Mouse (Mus musculus): ENCODE results near the gene Gm960.

The Gm960 gene

GRCm38 (mm10) chr19:4624406-4625178 lies 73.9 kb downstream of the Gm960 start:
- no peak for DNase-seq (ENCODE audit: inconsistent age in 2 of 2, low spot score in 1 of 2)

DNA sequence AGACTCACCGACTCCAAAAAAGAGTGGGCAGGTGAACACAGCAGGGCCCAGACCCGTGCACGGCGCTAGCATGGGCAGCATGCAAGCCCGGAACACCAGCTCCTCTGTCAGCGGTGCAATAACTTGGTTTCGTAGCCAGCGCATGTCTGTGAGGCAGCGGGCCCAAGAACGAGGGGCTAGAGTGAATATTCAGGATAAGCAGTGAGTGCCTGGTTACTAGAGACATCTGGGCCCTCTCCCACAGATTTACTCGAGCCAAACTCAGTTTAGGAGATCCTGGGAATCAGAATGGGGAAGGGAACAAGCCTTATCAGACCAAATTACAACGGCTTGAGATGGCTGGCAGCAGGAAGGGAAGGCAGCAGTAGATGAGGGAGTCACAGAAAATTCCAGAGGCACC lies 74.5 kb downstream of the Gm960 start:
- DNase-seq (ENCODE audit: inconsistent age in 2 of 2, low spot score in 1 of 2): peak in 1 of 2 experiments; percentile 68

DNA sequence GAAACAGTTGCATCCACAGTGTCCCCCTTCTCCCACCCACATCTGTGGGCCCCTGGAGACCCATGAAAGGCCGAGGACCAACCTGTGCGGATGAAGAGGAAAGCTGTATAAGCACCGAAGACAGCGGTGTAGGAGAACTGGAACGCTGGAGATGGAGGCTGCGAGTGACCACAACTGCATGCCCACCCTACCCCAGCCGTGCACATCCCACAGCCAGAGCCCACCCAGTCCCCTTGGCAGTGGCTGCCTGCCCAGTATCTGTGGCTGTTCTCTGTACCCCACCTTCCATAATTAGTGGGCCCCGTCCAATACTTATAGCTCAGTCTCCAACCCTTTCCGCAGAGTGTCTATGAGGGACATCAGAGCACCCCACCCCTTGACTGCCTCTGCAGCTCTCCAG lies 75.0 kb downstream of the Gm960 start:
- peak in 1 of 2 experiments; percentile 63 for DNase-seq (ENCODE audit: inconsistent age in 2 of 2, low spot score in 1 of 2)

DNA sequence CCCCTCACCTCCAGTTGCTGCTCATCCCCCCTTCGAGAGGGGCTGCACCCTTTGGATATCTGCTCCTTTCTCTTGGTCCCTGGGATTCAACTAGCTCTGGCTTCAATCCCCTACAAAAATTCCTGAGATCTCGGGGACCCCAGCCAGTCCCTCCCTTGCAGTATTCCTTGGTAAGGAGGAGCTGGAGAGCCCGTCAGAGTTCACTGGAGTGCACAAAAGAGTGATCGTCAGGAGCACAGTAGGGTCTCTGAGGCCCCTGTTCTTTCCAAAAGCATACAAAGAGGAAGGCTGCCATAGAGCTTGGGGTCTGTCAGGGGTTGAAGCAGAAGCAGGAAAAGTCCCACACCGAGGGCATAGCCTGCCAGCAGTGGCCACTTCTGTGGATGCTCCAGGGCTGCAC lies 75.7 kb downstream of the Gm960 start:
- peak in 1 of 2 experiments; percentile 45 for DNase-seq (ENCODE audit: inconsistent age in 2 of 2, low spot score in 1 of 2)

DNA sequence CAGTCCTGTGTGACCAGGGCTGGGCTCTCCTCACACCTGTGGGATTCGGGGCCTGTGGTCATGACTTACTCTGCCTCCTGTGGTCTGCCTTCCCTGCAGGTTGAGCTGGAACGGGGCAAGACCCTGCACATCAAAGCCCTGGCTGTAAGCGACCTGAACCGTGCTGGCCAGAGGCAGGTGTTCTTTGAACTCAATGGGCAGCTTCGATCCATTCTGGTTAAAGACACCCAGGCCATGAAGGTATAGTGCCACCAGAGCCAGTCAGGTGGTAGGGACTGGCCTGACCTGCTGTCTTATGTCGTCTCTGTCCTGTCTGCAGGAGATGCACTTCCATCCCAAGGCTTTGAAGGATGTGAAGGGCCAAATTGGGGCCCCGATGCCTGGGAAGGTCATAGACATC lies 77.7 kb downstream of the Gm960 start:
- DNase-seq (ENCODE audit: inconsistent age in 2 of 2, low spot score in 1 of 2): peak in 1 of 2 experiments; percentile 53

- peak in 1 of 2 experiments; percentile 43 for DNase-seq (ENCODE audit: inconsistent age in 2 of 2, low spot score in 1 of 2)
These were observed 79.0 kb downstream of the Gm960 start for GRCm38 (mm10) chr19:4619461-4619860.

- peak in 1 of 2 experiments; percentile 31 for DNase-seq (ENCODE audit: inconsistent age in 2 of 2, low spot score in 1 of 2)
These were observed 80.3 kb downstream of the Gm960 start for GRCm38 (mm10) chr19:4618183-4618582.

- DNase-seq (ENCODE audit: inconsistent age in 2 of 2, low spot score in 1 of 2): peak in 1 of 2 experiments; percentile 38
These were observed 81.9 kb downstream of the Gm960 start for GRCm38 (mm10) chr19:4616546-4616945.

DNA sequence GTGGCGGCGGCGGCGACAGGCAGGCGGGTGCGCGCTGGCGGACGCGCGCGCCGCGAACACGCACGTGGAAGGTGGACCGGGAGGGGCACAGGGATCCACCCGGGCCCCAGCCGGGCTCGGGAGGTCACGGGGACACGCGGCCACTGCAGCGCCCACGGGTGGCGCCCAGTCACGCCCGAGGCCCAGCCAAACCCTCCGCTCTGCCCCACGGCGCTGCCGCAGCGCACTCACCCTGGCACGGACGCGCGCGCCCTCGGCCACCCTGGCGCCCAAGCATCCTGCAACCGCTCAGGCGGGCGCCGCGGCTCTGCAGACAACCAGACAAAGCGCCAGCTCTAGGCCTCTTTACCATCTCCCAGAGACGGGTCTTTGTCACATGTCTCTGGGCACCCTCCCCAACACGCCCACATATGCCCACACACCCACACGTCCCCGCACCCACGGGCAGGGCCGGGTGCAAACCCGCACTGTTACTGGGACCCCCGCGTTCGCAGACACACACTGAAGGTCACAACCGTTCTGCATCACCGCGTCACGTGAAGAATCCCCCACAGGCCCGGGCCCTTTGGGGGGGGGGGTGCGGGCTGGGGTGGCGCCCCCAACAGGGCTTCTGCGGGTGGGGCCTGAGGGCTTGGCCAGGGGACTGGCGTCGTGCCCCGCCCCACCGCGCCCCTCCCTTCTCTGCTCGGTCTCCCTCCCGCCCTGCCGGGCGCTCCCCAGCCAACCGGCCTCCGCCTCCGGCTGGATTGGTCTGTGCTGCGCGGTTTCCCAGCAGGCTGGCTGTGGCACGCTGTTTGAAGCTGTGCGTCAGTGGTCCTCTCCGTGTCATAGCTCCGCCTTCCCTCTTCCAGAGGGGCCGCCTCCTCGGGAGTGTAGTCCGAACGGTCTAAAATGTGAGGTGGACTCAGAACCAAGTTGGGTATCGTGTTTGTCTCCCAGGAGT lies 83.0 kb downstream of the Gm960 start, which contains the start of gene Lrfn4:
TSS of gene Lrfn4 (minus strand) at position 517 of the 943 bp plus-strand sequence.
- DNase-seq (ENCODE audit: inconsistent age in 2 of 2, low spot score in 1 of 2): peak; percentile 90 to 92

- peak in 1 of 2 experiments; percentile 71 for DNase-seq (ENCODE audit: inconsistent age in 2 of 2, low spot score in 1 of 2)
These were observed 83.9 kb downstream of the Gm960 start for GRCm38 (mm10) chr19:4614305-4615150.

DNA sequence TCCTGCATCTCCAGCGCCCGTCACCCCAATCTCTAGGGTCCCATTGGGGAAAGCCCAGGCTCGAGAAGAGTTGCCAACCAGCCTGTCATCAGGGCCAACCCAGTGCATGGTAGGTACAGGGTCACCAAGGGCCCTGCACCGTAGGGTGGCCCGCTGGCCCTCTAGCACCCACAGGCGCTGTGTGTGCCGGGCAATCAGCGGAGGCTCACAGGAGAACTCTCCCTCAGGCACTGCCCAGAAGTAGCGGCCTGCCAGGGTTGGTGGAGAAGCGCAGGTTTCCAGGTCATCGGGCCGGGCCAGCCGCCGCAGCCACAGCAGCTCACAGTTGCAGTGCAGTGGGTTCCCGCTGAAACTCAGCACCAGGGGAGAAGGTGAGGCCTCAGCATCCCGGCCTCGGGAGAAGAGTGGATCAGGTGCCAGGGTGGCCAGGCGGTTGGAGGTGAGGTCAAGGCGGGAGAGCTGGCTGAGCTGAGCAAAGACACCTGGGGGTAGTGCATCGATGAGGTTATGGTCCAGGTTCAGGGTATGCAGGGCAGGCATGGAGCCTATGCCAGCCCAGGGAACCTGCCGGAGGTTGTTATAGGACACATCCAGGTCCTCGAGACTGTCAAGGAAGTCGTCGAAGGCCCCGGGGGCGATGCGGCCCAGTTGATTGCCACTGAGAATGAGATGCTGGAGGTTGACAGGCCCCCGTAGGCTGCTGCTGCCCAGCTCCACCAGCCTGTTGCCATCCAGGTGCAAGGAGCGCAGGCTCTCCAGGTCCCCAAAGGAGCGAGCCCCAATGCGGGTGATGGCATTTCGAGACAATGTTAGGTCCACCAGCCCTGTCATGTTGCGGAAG lies 84.8 kb downstream of the Gm960 start:
- DNase-seq (ENCODE audit: inconsistent age in 2 of 2, low spot score in 1 of 2): no peak

GRCm38 (mm10) chr19:4612181-4612961 lies 86.1 kb downstream of the Gm960 start:
- peak in 1 of 2 experiments; percentile 34 for DNase-seq (ENCODE audit: inconsistent age in 2 of 2, low spot score in 1 of 2)

DNA sequence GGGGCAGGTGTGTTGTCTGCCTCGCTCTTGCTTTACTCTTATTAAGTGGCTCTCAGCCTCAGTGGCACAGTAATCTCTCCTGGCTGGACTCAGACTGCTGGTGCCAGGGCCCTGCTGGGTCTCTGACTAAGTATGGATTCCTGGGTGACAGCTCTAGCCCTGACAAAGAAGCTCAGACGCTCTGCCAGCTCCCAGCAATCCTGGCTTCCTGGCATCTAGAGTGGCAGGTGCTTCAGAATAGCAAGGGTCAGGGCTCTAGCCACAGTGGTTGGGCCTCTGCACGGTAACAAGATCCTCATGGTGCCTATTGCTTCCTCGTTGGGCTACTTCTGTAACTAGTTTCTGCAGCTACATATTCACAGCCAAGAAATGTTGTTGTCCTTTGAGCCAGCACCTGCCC lies 88.4 kb downstream of the Gm960 start:
- DNase-seq (ENCODE audit: inconsistent age in 2 of 2, low spot score in 1 of 2): no peak

DNA sequence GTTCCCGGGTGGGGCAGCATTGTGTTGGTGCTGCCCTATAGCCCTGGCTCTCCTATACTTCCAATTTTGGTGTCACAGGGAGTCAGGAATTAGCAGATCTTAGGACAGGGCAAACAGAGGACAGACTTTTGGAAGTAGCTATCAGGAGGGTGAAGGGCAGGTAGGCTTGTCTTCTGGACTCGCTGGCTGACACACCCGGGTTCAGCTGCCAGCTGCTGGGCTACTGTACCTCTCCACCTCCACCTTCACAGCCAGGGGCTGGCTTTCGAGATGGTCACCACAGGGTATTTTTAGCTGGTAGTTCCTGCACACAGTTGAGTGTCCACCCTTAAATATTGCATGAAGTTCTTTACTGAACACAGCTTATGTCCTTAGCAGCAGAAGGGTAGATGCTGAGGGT lies 90.0 kb downstream of the Gm960 start:
- no peak for DNase-seq (ENCODE audit: inconsistent age in 2 of 2, low spot score in 1 of 2)

- no peak for DNase-seq (ENCODE audit: inconsistent age in 2 of 2, low spot score in 1 of 2)
These were observed 91.1 kb downstream of the Gm960 start for GRCm38 (mm10) chr19:4607406-4607805.

DNA sequence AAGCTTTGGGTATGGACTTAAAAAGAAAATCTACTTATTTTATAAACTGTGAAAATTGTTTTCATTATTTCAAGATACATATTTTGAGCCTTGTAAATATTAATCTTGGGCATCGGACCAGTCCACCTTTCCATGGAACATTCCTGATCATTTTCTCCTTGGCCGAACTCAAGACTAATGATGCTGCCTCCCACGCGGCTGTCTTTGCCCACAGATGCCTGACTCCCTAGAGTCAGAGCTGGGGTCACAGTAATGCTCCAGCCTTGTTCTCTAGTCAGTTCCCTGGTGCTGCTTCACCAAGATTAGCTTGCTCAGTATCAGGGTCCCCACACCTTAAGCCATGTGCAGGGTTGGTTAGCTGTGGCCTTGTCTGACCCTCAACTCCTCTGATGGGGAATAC lies 92.8 kb downstream of the Gm960 start:
- DNase-seq (ENCODE audit: inconsistent age in 2 of 2, low spot score in 1 of 2): no peak

DNA sequence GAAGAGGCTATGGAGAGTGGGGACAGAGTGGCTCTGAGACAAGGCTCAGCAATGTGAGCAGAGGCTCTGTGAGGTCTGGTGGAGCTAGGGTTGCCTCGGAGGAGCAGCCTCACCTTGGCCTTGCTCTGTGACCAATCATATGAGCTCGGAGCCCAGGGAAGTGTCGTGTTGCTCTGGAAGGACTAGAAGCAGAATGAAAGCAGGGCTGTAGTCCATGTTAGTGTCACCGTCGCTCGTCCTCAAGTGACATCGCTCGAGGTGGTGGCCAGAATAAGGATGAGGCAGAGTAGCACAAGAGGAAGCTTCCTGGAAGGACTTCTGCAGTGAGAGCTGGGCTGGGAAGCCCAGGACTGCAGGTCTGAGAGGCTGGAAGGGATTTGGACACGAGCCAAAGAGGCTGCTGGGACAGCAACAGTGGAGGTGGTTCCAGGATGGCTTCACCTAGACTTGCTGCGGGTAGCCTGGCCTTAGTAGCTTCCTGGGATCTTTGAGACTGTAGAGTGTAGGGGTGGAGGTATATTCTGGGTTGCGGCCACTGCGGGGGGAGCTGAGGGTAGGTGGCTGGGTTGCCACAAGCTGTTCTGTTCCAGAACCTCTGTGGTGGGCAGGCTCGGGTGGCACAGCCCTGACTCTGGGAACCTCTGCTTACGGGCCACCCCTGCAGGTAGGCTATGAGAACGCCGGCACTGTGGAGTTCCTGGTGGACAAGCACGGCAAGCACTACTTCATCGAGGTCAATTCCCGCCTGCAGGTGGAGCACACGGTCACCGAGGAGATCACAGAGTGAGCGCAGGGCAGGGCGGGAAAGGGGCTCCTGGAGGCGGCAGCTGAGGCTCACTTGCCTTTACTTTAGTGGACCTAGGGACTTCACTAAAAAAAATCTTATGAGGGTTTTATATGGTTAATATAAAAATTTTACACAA lies 94.4 kb downstream of the Gm960 start:
- no peak for DNase-seq (ENCODE audit: inconsistent age in 2 of 2, low spot score in 1 of 2)

- no peak for DNase-seq (ENCODE audit: inconsistent age in 2 of 2, low spot score in 1 of 2)
These were observed 96.0 kb downstream of the Gm960 start for GRCm38 (mm10) chr19:4602459-4602858.

Measured in adrenal gland, adult (tissue).